Mouse (Mus musculus) urinary bladder, postnatal 0 days (tissue): Measurements from ENCODE around the gene 2700097O09Rik. TPM values are rescaled to one million over a fixed set of nuclear protein-coding genes. Genes with fewer than 3 reads are reported as not detected.

ENCODE experiments used
- polyA plus RNA-seq: library from polyadenylated mRNA; unstranded; fragments of >200 nt; fragmentation: Nextera tagmentation; extraction: Ambion mirVana; gene quantifications from 2 replicates; pipeline ENCODE4 v1.2.1, GENCODE M21; 2015

Gene 2700097O09Rik
- polyA plus RNA-seq, result 11.3 and 13.0 TPM in 2 replicates

DNA sequence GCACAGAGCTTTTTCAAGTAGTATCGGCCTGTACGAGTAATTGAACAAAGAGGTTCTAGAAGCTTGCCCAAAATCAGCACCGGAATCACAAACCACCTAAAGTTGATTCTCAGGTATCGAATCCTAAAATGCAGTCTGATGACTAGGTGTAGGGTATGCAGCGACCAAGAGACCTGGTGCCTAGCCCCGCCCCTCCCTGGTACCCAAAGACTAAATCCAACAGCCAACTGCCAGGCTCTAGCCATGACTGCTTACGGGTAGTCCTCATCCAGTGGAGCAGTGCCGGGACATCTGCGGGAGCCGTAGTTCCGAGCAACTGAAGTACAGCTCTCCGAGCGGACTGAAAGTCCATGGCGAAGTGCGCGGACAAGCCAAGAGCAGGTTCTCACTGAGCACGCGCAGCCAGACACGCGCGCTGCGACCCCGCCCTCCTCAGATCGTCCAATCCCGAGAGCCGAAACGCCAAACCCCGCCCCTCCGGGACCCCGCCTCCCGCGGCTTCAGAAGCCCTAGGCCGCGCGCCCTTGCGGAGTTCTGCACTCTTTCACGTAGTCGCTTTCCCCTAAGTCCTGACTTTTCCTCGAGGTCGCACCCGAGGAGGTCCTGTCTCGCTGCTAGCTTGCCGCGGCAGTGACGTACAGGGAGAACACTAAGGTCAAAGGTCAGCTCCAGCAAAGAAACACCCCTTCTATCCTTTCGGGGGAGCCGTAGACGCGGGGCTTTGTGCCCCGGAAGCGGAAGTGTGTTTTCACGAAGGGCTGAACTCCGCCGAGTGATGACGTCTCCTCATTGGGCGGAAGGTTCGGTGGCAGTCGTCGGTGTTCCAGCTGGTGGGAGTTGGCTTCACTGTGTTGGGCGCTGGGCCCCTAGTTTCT is at the start of gene 2700097O09Rik, which contains the start of gene Srp54a:
2700097O09Rik (minus strand) TSS at position 385 of the 875 bp plus-strand sequence.
Srp54a (plus strand) TSS at position 537 of the 875 bp plus-strand sequence.

DNA sequence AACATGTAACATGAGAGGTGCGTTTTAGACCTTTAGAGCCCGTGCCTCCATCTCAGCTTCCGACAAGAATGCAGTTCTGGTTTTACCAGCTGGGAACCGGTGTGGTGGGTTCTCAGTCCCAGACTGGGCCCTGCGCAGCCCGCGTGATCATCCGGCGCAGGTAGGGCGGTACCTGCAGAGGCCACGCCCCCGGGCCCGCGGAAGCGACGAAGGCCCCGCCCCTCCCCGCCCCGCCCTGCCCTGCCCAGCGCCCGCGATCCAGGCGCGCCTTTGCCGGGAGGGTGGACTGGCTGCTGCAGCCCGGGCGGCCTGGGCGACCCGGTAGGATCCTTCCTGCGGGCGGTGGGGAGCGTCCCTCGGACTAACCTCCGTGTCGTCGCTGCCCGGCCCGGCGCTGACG is 44.3 kb upstream of the 2700097O09Rik start, which contains the start of gene Fam177a:
Fam177a (plus strand) TSS at position 228 of the 400 bp plus-strand sequence.

DNA sequence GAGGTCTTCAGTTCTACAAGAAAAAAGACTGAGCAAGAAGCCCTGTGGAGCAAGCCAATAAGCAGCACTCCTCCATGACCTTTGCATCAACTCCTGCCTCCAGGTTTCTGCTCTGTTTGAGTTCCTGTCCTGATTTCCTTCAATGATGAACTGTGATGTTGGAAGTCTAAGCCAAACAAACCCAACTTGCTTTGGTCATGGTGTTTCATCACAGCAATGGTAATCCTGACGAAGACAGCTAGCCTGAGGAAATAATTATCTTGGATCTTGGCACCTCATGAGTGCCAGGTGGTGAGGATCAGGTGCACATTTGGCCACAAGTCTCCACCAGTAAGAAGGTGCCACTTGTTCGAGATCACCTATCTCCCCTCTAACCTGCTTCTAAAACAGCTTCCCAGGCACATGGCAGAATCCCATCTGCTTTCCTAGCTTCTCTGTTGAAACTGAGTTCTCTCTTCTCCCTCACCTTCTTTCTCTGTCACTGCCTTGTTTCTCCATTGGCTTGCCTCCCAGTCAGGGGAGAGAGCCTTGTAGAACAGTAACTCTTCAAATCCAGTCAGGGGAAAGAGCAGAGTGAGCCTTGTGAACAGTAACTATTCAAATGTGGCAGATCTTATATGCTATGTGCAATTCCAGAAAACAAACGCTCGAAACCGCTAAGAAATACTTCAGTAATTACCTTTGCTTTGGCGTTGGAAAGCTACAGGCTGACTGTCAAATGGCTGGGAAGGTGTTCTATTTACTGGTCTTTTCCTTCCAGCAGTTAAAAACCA is 66.1 kb downstream of the 2700097O09Rik start, which contains the start of gene Baz1a:
Baz1a (minus strand) TSS at position 723 of the 773 bp plus-strand sequence.

Other genes with a start within 250 kb of the 2700097O09Rik start
- gene Cfl2, start 217.2 kb downstream of the 2700097O09Rik start, polyA plus RNA-seq, result 566 and 668 TPM in 2 replicates
- 0.79 TPM in 1 of 2 replicates, not detected in the other for gene Gm20403, start 93.6 kb downstream of the 2700097O09Rik start, polyA plus RNA-seq
- gene Baz1a, start 65.8 kb downstream of the 2700097O09Rik start, polyA plus RNA-seq, result 10.5 and 11.3 TPM in 2 replicates
- 176 and 208 TPM in 2 replicates for gene Srp54a, start 152 bp upstream of the 2700097O09Rik start, polyA plus RNA-seq
- gene Fam177a, start 44.4 kb upstream of the 2700097O09Rik start, polyA plus RNA-seq, result 43.2 and 53.8 TPM in 2 replicates
- gene Srp54b, start 75.0 kb upstream of the 2700097O09Rik start, polyA plus RNA-seq, result 58.1 and 75.9 TPM in 2 replicates
- not detected in 2 replicates for gene 1700047I17Rik2, start 119.5 kb upstream of the 2700097O09Rik start, polyA plus RNA-seq
- gene Srp54c, start 150.1 kb upstream of the 2700097O09Rik start, polyA plus RNA-seq, result 72.5 and 97.3 TPM in 2 replicates
- gene 1110008L16Rik, start 219.5 kb upstream of the 2700097O09Rik start, polyA plus RNA-seq, result 8.6 and 9.6 TPM in 2 replicates
- 7.8 and 8.1 TPM in 2 replicates for gene Ppp2r3c, start 222.9 kb upstream of the 2700097O09Rik start, polyA plus RNA-seq